Mouse (Mus musculus) thymus, postnatal 0 days (tissue): Measurements from ENCODE around the gene Usp37. TPM values are rescaled to one million over a fixed set of nuclear protein-coding genes. Genes with fewer than 3 reads are reported as not detected.
A peak's percentile ranks its signal among the peaks of the same experiment; 100 is the strongest.
"Not testable (repeated sequence)": the region's sequence is repeated elsewhere in the genome, so short reads cannot be mapped to it uniquely, and the experiment has no call there.

Experiments
- DNase-seq: peaks from one replicate; pipeline ENCODE4 v3.0.0-alpha.2; 2015; ENCODE audit warnings: low spot score
- polyA plus RNA-seq: library from polyadenylated mRNA; unstranded; fragments of >200 nt; fragmentation: Nextera tagmentation; extraction: Ambion mirVana; gene quantifications from 2 replicates; pipeline ENCODE4 v1.2.1, GENCODE M21; 2015

Gene Usp37
- polyA plus RNA-seq, 1 experiment from 2014 or later: 21.9 TPM

- peak; percentile 77 for DNase-seq
These were observed 146.1 kb downstream of the Usp37 start for GRCm38 (mm10) chr1:74397919-74398451.

GRCm38 (mm10) chr1:74397268-74397918 lies 146.7 kb downstream of the Usp37 start:
- peak; percentile 84 for DNase-seq

GRCm38 (mm10) chr1:74396456-74397222 lies 147.4 kb downstream of the Usp37 start:
- not testable (repeated sequence) for DNase-seq

DNA sequence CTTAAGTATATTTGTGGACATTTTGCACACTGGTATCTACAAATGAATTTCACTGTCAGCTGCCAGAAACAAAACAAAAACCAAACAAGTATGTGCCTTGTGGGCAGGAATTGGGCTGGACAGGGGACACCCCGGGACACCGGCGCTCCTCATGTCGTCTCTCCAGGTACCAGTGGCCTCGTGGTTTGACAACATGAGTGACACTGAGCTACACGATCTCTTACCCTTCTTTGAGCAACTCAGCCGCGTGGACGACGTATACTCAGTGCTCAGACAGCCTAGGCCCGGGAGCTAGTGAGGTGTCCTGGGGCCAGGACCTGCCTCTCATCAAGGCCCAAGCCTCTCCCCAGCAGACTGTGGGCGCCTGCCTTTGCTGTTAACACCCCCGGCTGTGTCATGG lies 148.8 kb downstream of the Usp37 start:
- no peak for DNase-seq

- DNase-seq: no peak
These were observed 149.2 kb downstream of the Usp37 start for GRCm38 (mm10) chr1:74394858-74395257.

- no peak for DNase-seq
These were observed 149.8 kb downstream of the Usp37 start for GRCm38 (mm10) chr1:74394311-74394710.

GRCm38 (mm10) chr1:74393697-74394096 lies 150.4 kb downstream of the Usp37 start:
- DNase-seq: no peak

DNA sequence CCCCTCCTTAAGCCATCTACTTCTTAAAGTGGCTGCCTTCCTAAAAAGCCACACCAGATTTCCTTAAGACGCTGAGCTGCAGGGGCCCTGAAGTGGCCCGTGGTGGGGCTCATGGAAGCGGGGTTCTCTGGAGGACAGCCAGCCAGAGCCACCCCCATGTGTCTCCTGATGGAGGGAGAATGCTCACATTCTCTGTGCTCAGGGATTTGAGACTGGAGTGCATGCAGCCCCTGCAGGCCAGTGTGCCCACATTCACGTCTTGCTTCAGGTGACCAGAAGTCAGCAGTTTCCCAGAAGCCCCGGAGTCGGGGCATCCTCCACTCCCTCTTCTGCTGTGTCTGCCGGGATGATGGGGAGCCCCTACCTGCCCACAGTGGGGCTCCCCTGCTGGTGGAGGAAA lies 151.1 kb downstream of the Usp37 start:
- no peak for DNase-seq

DNA sequence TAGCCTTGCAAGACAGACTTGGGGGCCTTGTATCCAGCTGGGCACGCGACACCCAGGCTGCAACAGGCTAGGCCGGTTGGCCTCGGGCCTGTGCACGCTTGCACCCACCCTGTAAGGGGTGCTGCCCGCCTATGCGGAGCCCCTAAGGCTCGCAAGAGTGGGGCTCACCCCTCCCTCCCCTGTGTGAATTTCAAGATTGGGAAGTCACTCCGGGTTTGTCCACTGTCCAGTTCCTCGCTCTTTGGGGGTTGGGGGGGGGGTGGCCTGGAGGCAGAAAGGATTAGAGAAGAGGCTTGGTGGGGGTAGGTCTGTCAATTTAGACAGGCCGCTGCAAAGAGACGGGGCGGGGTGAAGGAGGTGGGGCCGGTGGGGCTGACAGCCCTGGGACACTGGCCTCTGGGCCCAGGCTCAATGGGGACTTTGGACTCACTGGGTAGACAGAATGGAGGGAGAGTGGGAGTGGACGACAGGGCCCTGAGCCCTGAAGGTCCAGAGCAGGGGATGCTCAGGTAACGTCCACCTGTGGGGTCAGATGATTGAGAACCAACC lies 151.6 kb downstream of the Usp37 start:
- DNase-seq: no peak

DNA sequence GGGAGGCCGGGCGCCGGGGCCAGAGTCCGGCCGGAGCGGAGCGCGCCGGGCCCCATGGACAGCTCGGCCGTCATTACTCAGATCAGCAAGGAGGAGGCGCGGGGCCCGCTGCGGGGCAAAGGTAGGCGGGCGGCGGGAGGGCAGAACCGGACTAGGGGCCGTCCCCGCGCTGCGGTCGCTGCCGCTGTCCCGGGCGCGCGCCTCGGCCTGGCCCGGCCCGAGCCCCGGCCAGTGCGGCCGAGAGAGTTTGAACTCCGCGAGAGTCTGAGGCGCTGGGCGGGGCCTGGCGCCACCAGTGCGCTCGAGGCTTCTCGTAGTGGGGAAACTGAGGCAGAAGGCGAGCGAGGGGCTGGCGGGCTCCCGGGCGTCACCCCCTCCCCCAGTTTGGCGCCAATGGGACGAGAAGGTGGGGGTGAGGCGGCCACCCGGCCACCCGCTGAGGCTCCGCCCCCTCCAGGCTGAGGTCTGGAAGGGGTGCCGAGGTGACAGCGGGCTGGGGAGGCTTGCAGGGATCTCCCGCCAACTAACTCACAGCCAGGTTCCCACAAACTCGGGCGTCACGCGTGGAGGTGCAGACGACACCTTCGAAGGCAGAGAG lies 152.1 kb downstream of the Usp37 start:
- peak; percentile 69 for DNase-seq

- DNase-seq: peak; percentile 95
These were observed 152.9 kb downstream of the Usp37 start, which contains the start of gene Ctdsp1 for GRCm38 (mm10) chr1:74390924-74391748. TSS of gene Ctdsp1 (plus strand) at chr1:74391509.

DNA sequence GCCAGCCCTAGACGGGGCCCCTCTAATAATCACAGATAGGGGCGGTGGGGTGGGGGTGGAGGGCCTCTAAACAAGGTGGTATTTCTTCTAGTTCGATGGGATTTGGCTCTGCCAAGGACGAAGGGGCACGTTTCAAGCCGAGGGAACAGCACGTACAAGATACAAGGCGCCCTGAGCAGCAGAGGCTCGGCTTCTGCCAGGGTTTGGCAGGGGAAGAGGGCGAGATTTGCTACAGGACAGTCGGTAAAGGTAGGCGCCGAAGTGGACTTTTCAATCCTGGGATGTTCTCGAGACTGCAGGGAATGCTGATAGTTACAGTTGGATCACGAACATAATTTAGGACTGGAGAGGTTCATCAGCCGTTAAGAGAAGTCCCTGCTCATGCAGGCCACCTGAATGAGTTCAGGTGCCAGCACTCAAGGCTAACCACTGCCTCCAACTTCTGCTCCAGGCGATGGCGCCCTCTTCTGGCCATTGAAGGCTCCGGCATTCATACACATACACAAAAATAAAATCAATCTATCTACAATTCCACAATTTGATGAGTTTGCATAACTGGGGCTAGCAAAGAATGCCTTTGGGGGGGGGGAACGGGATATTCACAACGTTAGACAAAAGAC lies 153.7 kb downstream of the Usp37 start:
- peak; percentile 75 for DNase-seq

DNA sequence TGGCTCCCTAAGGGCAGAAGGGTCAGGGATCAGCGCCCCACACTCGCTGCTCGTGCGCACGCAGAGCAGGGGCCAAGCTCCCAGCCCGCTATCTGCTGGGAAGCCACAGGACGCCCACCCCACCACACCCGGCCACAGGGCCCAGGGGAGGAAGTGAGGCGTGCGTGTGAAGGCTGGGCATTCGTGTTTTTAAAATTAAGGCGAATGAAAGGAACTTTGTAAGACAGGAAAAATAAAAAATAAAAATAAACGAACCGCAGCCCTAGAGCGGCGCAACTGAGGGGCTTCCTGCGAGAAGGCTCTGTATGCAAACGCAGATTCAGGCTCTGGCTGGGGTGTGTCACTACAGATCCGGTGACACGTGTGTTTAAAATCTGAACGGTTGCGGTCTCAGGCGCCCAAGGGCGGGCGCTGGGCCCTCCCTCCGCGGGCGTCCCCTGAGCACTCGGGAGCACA lies 154.2 kb downstream of the Usp37 start:
- peak; percentile 75 for DNase-seq

DNA sequence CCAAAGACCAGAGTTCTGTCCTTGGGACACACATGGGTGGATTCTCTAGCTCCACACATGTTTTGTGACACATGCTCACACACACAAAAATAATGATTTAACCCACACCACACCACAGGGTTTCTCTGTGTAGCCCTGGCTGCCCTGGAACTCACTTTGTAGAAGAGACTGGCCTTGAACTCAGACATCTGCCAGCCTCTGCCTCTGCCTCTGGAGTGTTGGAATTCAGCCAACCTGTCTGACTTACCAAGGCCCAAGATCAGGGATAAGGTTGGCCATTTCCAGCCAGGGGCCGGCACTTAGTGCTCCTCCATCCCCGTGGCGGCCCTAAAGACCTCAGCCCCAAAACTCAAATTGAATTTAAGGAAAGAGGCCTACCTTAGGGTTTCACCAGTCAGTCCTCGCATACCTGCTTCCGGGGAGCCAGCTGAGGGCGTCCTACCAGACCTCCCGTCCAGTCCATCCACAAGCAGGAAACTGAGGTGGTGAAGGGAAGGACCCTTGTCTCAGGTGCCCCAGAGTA lies 155.6 kb downstream of the Usp37 start:
- no peak for DNase-seq

GRCm38 (mm10) chr1:74387386-74387988 lies 156.6 kb downstream of the Usp37 start:
- no peak for DNase-seq

GRCm38 (mm10) chr1:74386714-74387385 lies 157.2 kb downstream of the Usp37 start:
- peak; percentile 96 for DNase-seq

DNA sequence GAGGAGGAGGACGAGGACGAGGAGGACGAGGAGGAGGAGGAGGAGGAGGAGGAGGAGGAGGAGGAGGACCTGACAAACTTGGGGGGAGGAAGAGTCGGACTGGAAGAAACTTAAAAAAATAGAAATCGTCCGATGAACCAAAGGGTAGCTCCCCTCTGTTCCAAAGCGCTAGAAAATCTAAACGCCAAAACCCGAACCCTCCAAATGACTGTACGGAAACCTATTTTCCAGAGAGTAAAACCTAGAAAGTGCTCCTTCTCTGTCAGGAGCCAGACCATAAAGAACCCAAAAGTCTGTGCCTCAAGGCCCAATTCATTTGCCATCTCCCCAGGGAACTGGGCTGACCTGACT lies 157.7 kb downstream of the Usp37 start:
- DNase-seq: no peak

DNA sequence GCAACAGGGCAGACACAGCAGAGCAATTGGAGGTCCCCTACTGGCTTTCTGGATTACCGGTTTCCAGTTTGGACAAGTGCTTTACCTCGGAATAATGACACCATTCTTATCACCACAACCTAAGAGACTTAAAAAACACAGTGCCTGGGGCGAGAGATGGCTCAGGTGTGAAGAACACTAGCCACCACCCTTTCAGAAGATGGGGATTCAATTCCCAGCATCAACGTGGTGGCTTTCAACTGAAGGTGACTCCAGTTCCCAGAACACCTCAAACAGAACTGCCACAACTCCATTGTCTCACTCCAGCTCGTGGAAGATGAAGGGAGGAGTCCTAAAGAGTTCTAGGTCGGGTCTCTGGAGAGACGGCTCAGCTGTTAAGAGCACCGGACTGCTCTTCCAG lies 158.6 kb downstream of the Usp37 start:
- no peak for DNase-seq
